Mouse (Mus musculus) liver, adult 2 months (tissue): ENCODE measurements around the gene H3f3a.

Experiments
- CTCF ChIP-seq: fragments of 200-500 bp; IDR thresholded peaks from 2 replicates; pipeline ENCODE4 v1.5.1; 2011; ENCODE audit warnings: low read depth, low read length, control low read depth
- POLR2A ChIP-seq: fragments of 200-500 bp; IDR thresholded peaks from 2 replicates; pipeline ENCODE4 v1.6.1; 2011; ENCODE audit warnings: low read length, control low read depth; ENCODE audit not compliant: insufficient read depth; ENCODE audit errors: extremely low read depth

DNA sequence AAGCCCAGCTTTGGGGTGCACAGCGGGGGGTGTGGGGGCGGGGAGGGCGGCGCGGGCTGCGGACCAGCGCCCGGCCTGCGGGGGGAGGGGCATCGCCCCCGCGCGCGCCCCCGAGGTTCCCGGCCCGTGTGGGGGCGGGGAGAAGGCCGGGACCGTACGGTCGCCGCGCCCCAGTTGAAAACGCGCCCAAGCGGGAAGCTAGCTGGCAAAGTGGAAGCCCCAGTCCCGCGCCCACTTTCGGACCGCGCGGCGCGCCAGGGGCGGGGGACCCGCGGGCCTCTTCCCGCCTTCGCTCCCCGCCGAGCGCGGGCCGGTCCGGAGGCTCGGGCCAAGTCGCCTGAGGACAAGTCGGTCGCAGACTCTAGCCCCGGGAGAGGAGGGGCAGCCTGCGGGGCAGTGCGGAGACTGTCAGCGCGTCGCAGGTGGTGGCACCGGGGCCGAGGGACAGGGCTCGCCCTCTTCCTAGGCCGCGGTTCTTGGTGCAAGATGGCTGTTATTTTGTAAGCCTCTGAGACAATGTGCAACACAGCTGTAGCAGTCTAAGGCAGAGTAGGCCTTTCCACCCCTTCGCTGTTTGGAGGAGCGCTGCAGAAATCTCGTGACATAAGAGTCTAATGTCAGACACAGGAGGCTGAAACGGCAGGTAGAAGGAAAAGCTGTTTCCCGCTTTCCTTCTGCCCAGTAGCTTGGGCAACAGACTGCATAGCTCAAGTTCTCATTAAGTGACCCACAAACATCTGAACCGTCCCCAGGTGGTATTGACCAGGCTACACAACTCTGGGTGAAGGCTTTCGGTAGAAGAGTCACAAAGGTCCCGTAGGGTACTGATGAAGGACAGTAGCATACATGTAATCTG lies at the start of gene H3f3a:
- no peak for TF ChIP-seq CTCF
- 0 out of 2 replicates have a peak, but pooled peaks have one; percentile 11 for TF ChIP-seq POLR2A
